19 mouse cellular contexts compared by ENCODE assay signal in genomic region chr12:31080352-31080751, GRCm38 (mm10). TPM values are rescaled to one million over a fixed set of nuclear protein-coding genes. Genes with fewer than 3 reads are reported as not detected.
DNase-seq lines count a peak whose midpoint lies in the region; ATAC-seq and TF ChIP-seq lines count a peak whose summit lies in the region.
"Had no signal": no experiment of that assay in that cellular context is flagged by ENCODE, and none has a peak within 500 bp of the region (broad histone marks: within the 10 kb centered on the region; RNA-seq: fewer than 3 reads in every experiment).

No protein-coding gene starts in this region.

- WGBS in liver, embryonic 15.5 days (ENCODE audit: insufficient replicate concordance) = 81% methylated on average over 6 of the region's 6 CpGs
- WGBS in stomach, embryonic 15.5 days = 62% methylated on average over 6 of the region's 6 CpGs

- peaks cover 4 to 12% of the 10 kb centered on the region in 2 experiments; a peak in 3 of 4 replicates for H3K4me1 ChIP-seq in CH12.LX (ENCODE audit: control insufficient read depth in 1 of 2, insufficient read depth in 2 of 2)
- H3K4me1 ChIP-seq in liver, embryonic 15.5 days (replicated peaks) = peaks cover 76% of the 10 kb centered on the region
- H3K4me1 ChIP-seq in stomach, embryonic 15.5 days = no peaks in the 10 kb centered on the region

- H3K9me3 ChIP-seq in CH12.LX (replicated peaks; ENCODE audit: low read length) = no peaks in the 10 kb centered on the region
- H3K9me3 ChIP-seq in liver, embryonic 15.5 days (replicated peaks) = no peaks in the 10 kb centered on the region
- no peaks in the 10 kb centered on the region for H3K9me3 ChIP-seq in stomach, embryonic 15.5 days
- H3K9me3 ChIP-seq: embryonic facial prominence, embryonic 10.5 days; forebrain, embryonic 13.5 days had no signal

- intact Hi-C loops in left cerebral cortex, postnatal 4 days (cut with DNase I) = no loop called here

- H3K4me2 ChIP-seq in CH12.LX (ENCODE audit: insufficient read depth, low read depth, poor library complexity, severe bottlenecking) = peak overlapping the region; percentile 36
- H3K4me2 ChIP-seq in liver, embryonic 15.5 days = no peak overlapping the region
- H3K4me2 ChIP-seq in stomach, embryonic 15.5 days = no peak overlapping the region
- H3K4me2 ChIP-seq: forebrain, embryonic 13.5 days; hindbrain, embryonic 14.5 days had no signal

- in situ Hi-C loops in CH12.LX (cut with MboI; ENCODE audit: low pct_ligation_motif_present, low pct_unique_long_range_greater_than_20kb, low sequenced_read_pairs) = no loop called here

- no peak overlapping the region for H3K4me3 ChIP-seq in CH12.LX (replicated peaks in 1 of 3; ENCODE audit: low read depth in 2 of 3, low read length in 2 of 3, poor library complexity in 1 of 3)
- no peak overlapping the region for H3K4me3 ChIP-seq in liver, embryonic 15.5 days (replicated peaks)
- H3K4me3 ChIP-seq in stomach, embryonic 15.5 days (replicated peaks) = no peak overlapping the region
- H3K4me3 ChIP-seq: embryonic facial prominence, embryonic 10.5 days; forebrain, embryonic 13.5 days had no signal

- no peak overlapping the region for H3K27ac ChIP-seq in CH12.LX (ENCODE audit: insufficient read depth, low read depth)
- H3K27ac ChIP-seq in liver, embryonic 15.5 days (replicated peaks) = peak overlapping the region; percentile 43; the same call in 1 of the 2 replicates
- no peak overlapping the region for H3K27ac ChIP-seq in stomach, embryonic 15.5 days
- H3K27ac ChIP-seq: embryonic facial prominence, embryonic 10.5 days; forebrain, embryonic 13.5 days; hindbrain, embryonic 14.5 days had no signal

- H3K27me3 ChIP-seq in CH12.LX (replicated peaks) = no peaks in the 10 kb centered on the region
- peaks cover 3% of the 10 kb centered on the region; the same call in 1 of the 2 replicates for H3K27me3 ChIP-seq in liver, embryonic 15.5 days
- H3K27me3 ChIP-seq in stomach, embryonic 15.5 days (replicated peaks) = 0 out of 2 replicates have a peak, but pooled peaks cover 2% of the 10 kb centered on the region

- no peaks in the 10 kb centered on the region for H3K79me2 ChIP-seq in CH12.LX (replicated peaks; ENCODE audit: control insufficient read depth, extremely low read depth, insufficient read depth, poor library complexity, severe bottlenecking)

- TF ChIP-seq RAD21 in CH12.LX (IDR thresholded peaks at IDR 0.05; ENCODE audit: low read depth, low read length) = no peak

- no peak for TF ChIP-seq EP300 in CH12.LX (IDR thresholded peaks at IDR 0.05; ENCODE audit: low read length)

- dilution Hi-C loops in CH12.LX (cut with MboI; ENCODE audit: extremely low pct_ligation_motif_present, extremely low pct_unique_long_range_greater_than_20kb, low sequenced_read_pairs) = no loop called here

- peak; percentile 28 for DNase-seq in heart, adult 11 months
- DNase-seq in heart, adult 8-10 months (ENCODE audit: low spot score) = no peak
- DNase-seq in CH12.LX (ENCODE audit: extremely low read depth) = no peak
- no peak for DNase-seq in ovary, postnatal 10 days (ENCODE audit: low spot score)
- no peak for DNase-seq in urinary bladder, postnatal 10 days (ENCODE audit: low spot score)
- DNase-seq in left cerebral cortex, postnatal 4 days = no peak
- DNase-seq: adrenal gland, postnatal 25 days; B cell, adult 2 months; cerebellum, adult 2 months; cerebellum, postnatal 10 days; forebrain, postnatal 0 days; gastrocnemius, postnatal 14 days; heart, postnatal 10 days had no signal

- no peaks in the 10 kb centered on the region for H3K36me3 ChIP-seq in CH12.LX (replicated peaks in 1 of 2; ENCODE audit: control insufficient read depth in 1 of 2, insufficient read depth in 1 of 2, low read length in 1 of 2)
- no peaks in the 10 kb centered on the region for H3K36me3 ChIP-seq in liver, embryonic 15.5 days (replicated peaks)
- H3K36me3 ChIP-seq in stomach, embryonic 15.5 days = no peaks in the 10 kb centered on the region
- H3K36me3 ChIP-seq: embryonic facial prominence, embryonic 10.5 days had no signal

- TF ChIP-seq POLR2A in CH12.LX (IDR thresholded peaks at IDR 0.05; ENCODE audit: low read depth, low read length) = no peak

- no peak overlapping the region for H3K9ac ChIP-seq in CH12.LX (ENCODE audit: insufficient read depth, low read depth)
- H3K9ac ChIP-seq in liver, embryonic 15.5 days = no peak overlapping the region
- H3K9ac ChIP-seq in stomach, embryonic 15.5 days = no peak overlapping the region
- H3K9ac ChIP-seq: forebrain, embryonic 13.5 days; forebrain, postnatal 0 days; hindbrain, embryonic 14.5 days had no signal

- no peak for TF ChIP-seq CTCF in CH12.LX (conservative IDR thresholded peaks at IDR 0.05 in 1 of 2, IDR thresholded peaks at IDR 0.05 in 1 of 2; ENCODE audit: low read depth in 2 of 2, low read length in 2 of 2)

- ATAC-seq in liver, embryonic 15.5 days (ENCODE audit: insufficient read depth) = no peak
- peak; percentile 24; the same call in 1 of the 2 replicates for ATAC-seq in stomach, embryonic 15.5 days (ENCODE audit: insufficient read depth, low FRiP score, low read depth)
- ATAC-seq: CD4-positive, CD25-positive, alpha-beta regulatory T cell, adult 4 months; forebrain, embryonic 13.5 days; forebrain, postnatal 0 days had no signal

TF ChIP-seq in CH12.LX, 34 proteins besides CTCF, POLR2A, EP300 and RAD21:
- TF ChIP-seq BHLHE40 (IDR thresholded peaks at IDR 0.05; ENCODE audit: low read depth, low read length) = no peak
- peak; percentile 28; the same call in 1 of the 2 replicates for TF ChIP-seq ELF1 (IDR thresholded peaks at IDR 0.05; ENCODE audit: low read depth, low read length)

RNA-seq across cellular contexts. Expression of gene Fam110c, which starts 6.7 kb away (rescaled TPM):
- total RNA-seq in heart, adult 8-10 months (2022) = under 1 TPM; 0.16 to 0.63 (median 0.48) TPM
- total RNA-seq in CH12.LX (2012; rRNA removed) (not detected in 2 replicates), CH12.LX (2014; rRNA removed) (not detected in 2 replicates)
- 0.10 TPM in 1 of 2 replicates, not detected in the other for polyA plus RNA-seq in CH12.LX (2012; ENCODE audit: insufficient read length, low read depth)
- 2.2 and 2.8 TPM in 2 replicates for polyA plus RNA-seq in liver, embryonic 15.5 days (2015; fragmentation: Nextera tagmentation; extraction: Ambion mirVana)
- polyA plus RNA-seq in stomach, embryonic 15.5 days (2015; fragmentation: Nextera tagmentation; extraction: Ambion mirVana) = 10.1 and 11.2 TPM in 2 replicates
- not detected for total RNA-seq in left cerebral cortex, postnatal 4 days (2021)
- total RNA-seq: gastrocnemius, postnatal 14 days had no signal
- polyA plus RNA-seq: forebrain, postnatal 0 days; hindbrain, embryonic 14.5 days had no signal
